Mouse (Mus musculus) granulocyte monocyte progenitor cell, adult 5-6 weeks (primary cell): ENCODE data around the gene Zmiz1. TPM values are rescaled to one million over a fixed set of nuclear protein-coding genes. Genes with fewer than 3 reads are reported as not detected.
A peak's percentile ranks its signal among the peaks of the same experiment; 100 is the strongest.

Experiments
- ATAC-seq: replicated peaks from 2 replicates; pipeline ENCODE4 v1.8.0; 2016; ENCODE audit warnings: mild to moderate bottlenecking, moderate TSS enrichment, inconsistent platforms; ENCODE audit not compliant: poor library complexity, severe bottlenecking
- total RNA-seq, 2 experiments: library from RNA; stranded (forward) in 1 of 2; stranded (reverse) in 1 of 2; fragments of 200-712, 200-1000 nt in 1 of 2; fragments of >200 nt in 1 of 2; fragmentation: Nextera tagmentation in 1 of 2; gene quantifications; 2 replicates each; pipeline ENCODE4 v1.2.3; 2014 to 2017

Gene Zmiz1
- total RNA-seq, 2 experiments from 2014 or later = 8.9 to 93.2 TPM

DNA sequence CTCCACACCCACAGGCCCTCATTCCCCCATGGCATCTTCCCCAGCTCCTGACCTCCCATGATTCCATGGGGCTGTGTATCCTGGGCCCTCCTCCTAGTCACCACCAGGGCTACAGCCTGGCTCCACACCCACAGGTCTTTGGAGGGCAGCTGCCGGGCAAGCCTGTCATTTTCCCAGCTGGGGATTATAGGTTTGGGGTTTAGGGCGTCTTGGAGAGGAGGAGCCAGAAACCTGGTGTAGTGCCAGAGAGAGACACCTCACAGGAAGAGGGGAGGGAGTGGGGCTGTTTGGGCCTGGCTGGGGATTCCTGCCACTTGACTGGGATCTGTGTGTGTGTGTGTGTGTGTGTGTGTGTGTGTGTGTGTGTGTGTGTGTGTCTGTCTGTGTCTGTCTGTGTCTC is 92.7 kb downstream of the Zmiz1 start:
- ATAC-seq = no peak

DNA sequence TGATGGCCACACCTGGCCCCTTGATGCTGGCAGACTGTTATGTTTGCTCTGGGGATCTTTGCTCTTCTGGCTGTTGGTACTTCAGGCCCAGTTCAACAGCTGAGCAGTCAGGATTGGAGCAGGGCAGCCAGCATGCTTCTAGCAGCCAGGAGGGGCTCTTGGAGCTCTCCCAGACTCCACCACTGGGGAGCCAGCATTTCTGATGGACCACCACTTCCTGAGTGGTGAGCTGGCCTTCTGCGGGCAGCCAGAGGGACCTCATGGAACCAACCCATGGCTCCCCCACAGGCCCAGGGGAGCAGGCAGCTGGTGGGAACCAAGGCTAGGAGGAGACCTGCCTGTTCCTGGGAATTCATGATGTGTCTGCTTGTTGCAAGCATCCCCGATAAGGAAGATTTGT is 94.4 kb downstream of the Zmiz1 start:
- ATAC-seq = no peak

DNA sequence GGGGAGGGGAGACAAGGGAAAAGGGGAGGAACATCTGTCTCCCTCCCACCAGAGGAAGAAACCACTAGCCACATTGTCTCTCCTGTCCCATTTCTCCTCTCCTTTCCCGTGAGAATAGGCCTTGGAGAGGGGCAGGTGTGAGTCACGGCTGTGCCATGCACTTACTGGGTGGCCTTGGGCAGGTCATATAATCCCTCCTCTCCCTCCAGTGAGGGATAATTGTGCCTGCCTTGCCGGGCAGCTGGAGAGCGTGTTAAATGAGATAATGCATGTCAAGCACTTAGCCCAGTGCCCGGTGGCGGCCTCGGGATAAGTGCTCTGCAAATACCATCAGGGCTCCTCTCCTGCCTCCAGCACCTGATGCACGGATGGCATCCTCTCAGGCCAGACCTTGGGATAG is 95.8 kb downstream of the Zmiz1 start:
- no peak for ATAC-seq

DNA sequence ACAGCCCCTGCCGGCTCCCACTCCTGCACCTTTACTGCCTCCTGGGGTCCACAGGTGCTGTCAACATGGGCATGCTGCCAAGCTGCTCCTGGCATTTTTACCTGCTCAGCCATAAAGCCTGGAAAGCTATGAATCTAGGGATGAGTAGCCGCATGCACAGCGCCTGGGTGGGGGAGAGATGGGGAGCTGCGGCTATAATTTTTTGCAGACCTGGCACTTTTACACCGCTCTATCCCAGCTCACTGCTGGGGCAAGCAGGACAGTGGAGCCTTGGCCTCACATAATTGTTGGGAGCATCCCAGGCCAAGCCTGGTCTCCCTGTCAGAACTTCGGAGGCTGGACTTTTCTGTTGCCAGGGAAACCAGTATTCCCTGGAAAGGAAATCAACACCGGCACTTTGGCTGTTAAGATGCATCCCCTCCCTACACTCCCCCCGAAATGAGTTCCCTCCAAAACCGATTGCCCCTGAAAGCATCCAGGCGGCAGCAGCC is 96.4 kb downstream of the Zmiz1 start:
- ATAC-seq = no peak

DNA sequence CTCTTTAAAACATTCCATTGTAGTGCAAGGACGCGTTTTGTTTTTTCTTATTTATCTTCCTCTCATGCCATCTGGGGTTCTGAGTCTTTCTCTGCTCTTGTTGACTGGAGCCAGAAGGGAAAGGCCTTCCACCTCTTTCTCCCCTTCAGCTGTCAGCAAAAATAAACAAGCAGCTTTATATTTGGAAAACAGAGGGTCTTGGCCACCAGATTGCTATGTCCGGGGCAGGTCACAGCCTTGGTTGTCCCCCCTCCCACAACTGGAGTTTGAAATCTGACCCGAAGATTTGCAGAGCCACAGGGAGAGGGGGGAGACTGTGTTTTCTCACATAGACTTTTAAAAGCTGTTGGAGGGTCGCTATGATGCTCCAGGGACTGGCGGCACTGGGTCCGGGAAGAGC is 96.9 kb downstream of the Zmiz1 start:
- ATAC-seq = no peak

DNA sequence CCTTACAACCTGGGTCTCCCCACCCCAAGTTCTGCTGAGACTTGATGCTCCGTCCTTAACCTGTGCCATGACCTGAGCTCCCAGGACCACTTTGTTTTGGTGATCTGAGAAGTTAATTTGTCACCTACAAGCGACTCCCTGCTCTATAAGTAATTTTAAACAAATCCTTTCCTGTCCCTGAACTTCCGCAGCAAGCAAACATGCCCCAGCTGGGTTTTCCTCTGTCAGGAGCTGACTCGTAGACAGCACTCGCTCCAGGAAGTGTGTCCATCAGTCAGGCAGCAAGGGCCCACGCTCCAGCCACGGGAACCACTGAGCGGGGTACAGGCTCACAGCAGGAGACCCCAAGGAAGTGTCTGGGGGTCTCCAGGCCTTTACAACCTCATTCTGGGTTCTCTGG is 98.0 kb downstream of the Zmiz1 start:
- no peak for ATAC-seq

DNA sequence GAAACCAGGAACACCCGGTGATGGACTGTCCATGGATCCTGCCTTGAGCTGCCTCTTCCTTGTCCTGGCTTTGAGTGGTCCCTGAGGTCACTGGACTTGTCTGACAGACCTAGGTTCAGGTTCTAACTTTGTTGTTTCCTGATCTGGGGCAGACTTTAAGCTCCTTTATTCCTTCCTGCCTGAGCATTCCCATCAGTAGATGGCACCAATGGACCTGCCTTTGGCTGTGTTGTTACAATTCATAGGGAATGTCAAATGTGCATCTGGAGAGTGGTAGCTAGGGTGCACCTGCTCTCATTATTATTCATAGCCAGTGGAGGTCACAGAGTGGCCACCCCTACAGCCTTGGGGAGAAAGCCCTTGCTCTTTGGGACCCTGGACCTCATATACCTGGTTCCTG is 99.5 kb downstream of the Zmiz1 start:
- no peak for ATAC-seq

DNA sequence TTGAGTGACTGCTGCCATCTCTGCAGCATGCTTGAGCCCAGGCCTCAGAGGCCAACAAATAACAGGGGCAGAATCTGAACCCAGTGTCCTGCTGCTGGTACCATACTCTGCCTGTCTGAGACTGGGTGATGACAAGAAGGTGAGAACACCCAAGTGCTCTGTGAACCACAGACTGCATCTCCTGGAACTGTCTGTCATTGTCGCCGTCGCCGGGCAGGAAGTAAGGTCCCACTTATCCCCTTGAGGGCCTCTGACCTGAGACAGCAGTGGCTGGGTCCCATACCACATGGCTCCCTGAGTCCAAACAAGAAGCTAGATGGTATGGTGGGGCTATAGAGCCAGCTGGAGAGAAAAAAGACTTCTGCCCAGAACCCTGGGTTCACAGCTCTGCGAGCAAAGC is 100.9 kb downstream of the Zmiz1 start:
- no peak for ATAC-seq

DNA sequence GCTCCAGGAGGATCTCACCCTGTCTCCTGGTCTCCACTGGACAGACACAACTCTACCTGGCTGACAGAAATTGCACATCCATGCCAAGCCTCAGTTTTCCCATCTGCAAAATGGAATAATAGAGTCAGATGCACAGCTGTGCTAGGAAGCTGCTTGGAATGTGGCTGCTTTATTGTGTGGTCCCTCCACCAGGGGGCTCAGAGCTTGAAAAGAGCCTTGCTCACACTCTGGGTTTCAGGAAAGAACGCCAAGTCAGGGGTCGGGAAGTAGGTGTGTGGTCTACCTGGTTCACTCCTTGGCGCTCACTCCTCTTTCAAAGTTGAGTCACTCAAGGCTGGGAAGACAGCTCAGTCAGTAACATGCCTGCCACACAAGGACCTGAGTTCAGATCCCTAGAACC is 101.9 kb downstream of the Zmiz1 start:
- no peak for ATAC-seq

DNA sequence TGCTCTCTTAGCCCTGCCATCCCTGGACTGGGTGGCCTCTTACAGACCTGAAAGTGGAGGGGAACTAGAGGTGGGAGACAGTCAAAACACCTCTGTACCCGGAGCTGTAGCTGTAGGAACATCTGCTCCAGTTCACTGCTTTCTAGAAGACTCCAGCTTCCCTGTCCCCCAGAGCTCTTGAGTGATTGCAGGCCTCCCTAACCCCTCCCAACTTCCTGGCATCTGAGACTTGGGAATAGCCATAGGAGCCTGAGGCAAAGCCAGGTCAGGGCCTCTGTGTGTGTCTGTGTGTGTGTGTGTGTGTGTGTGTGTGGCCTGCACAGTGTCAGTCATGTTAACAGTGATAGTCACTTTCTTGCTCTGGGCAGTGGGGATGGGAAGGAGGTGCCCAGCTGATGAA is 102.7 kb downstream of the Zmiz1 start:
- ATAC-seq = no peak

DNA sequence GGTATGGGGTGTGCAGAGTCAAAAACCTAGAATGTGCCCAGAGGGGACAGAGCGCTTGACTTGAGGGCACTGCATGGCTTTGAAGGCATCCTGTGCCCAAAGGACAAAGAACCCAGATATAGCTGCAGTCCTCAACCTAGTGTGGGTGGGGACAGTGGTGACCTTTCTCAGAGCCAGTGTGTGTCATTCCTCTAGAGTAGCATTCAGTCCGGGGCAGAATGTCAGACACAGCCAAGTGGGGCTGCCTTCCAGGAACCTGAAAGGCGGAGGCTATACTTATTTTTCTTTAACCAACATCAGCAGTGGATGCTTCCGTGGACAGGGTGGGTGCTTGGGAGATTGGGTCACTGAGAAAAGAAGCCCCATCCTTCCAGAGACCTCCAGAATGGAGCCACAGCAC is 103.5 kb downstream of the Zmiz1 start:
- ATAC-seq = no peak

DNA sequence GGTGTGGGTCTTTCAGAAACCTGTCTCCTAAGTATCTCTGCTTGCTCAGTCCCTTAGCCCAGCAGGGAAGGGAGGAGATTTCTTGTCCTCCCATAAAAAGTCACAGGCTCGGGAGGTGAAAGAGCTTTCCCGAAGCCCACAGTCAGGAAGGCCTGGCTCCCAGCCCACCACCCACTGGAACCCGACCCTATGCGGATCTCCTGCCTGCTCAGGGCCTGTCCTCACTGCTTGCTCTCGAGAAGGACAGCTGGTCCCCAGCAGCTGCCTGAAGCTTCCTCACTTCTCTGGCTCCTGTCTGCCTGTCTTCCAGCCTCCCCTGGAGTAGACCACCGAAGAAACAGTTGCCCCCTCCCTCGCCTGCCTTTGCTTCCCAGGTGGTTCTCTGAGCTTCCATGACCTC is 103.9 kb downstream of the Zmiz1 start:
- no peak for ATAC-seq

DNA sequence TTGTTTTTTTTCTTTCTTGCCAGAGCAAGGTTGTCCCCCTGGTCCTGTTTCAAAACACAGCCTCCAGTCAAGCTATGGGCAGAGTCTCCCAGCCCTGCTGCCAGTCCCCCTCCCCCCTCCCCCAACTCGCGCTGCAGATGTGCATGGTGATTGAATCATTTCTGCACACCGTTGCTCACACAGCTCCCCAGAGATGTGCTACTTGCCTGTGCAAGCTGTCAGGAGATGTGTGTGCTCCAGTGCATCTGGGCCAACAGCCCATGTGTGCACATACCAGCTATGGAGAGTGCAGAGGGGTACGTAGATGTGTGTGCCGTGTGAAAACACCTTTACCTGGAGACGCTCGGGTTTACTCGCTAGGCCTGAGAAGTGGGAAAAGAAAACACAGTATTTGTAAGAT is 105.6 kb downstream of the Zmiz1 start:
- ATAC-seq = no peak

DNA sequence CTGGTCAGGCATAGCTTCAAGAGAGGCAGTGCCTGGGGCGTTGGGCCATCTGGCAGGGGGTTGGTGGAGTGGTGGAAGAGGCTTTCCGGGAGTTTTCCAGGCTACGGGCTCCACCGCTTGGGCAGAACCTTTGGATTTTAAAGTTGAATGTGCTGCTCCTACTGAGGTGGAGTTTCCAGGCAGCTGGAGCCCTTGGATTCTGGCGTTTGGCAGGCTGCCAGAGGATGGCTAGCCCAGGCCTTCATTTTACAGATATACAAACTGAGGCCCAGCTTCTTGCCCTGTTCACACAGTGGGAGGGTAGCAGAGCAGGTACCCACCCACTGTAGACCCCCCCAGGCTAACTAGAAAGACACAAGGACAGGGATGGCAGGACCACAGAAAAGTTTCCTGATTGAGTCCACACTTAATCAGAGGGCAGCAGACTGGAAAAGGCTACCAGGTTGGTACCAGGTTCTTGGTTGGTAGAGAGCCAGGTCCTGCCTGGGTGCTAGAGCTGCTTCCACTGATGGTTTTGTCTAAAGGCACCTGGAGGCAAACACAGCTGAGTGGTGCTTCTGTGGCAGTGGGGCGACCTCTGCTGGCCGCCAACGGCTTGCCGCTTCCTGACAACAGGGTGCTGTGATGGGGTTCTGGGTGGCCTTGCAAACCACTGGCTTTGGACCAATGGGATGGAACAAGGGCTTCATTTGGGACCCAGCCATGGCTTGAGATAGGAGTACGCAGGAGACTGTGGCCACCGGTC is 106.5 kb downstream of the Zmiz1 start:
- peak; percentile 75 for ATAC-seq

DNA sequence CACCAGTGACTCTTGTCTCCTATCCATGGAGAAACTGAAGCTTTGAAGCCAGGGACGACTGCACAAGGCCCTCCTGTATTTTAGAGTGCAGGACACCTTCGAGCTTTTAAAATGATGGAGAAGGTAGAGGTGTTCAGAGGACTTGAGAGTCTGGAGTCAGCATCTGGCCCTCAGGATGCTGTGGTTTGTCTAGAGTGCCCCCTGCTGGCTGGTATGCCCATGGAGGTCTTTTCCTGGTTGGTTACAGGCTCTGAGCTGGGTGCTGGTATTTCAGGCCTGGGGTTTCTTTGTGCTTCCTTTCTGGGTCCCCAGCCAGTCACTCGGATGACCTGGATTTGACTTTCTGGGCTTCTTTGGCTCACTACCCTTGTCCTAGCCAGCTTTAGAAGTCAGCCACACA is 108.3 kb downstream of the Zmiz1 start:
- ATAC-seq = peak; percentile 61

DNA sequence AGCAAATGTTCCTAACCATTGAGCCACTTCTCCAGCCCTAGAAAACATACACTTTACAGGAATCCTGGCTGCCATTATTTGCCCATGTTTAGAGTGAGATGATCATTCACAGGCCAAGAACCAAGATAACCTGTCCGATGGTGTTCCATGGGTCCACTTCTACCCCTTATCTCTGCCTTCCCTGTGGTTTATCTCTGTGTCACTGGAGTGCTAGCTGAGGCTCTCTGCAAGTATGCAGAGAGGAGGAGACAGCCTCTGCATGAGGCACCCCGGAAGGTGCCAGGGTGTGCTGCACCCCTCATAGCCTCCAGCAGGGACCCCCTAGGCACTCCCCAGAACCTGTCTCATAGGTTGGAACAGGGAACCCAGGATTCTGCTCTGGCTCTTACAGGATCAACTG is 108.9 kb downstream of the Zmiz1 start:
- no peak for ATAC-seq

DNA sequence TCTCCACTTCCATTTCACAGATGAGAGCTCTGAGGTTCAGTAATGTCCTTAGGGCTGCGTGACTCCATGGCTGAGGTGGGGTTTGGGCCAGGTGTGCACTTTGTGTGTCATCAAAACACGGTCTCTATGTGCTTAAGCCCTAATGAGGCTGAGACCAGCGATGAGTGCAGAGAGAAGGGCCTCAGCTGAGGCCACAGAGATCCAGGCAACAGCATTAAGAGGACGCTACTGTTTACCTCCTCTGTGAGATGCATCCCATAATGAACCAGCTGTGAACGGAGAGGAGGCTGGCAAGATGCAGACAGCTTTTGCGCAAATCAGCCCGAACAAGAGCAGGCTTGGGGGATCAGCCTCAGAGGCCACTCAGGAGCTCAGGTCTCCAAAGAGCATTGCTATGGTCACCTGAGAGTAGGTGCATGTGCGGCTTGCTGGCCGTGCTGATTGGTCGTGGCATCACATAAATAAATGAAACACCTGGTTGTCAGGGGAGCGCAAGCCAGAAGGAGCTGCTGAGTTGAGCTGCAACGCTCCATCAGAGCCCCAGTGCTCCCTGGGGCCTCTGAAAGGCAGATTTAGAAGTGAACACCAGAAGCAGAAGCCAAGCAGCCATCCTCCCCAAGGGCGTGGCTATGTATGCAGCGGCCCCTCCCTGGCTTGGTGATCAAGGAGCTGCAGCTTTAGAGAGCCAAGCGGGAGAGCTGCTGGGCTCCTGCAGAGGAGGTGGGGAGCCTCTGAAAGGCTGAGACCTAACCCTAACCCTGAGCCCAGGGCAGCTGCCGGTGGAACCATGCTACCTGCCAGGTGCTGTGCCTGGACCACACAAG is 115.3 kb downstream of the Zmiz1 start:
- no peak for ATAC-seq

DNA sequence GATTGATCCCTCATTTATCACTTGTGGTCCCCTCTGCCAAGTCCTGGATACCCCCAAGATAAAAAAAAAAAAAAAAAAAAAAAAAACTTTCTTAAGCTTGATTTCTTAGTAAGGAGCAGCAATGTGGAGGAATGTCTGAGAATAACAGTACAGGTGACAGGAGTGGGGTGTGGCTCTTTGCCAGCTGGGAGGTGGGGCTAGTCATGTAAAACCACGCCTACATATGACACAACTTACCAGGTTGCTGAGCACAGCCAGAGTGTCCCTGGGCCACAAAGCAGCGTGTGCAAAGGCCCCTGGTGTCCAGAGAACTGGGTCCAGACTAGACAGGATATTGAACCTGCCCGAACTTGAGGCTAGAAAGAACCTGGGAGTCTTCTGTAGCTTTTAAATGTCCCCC is 117.7 kb downstream of the Zmiz1 start:
- ATAC-seq = peak; percentile 18

DNA sequence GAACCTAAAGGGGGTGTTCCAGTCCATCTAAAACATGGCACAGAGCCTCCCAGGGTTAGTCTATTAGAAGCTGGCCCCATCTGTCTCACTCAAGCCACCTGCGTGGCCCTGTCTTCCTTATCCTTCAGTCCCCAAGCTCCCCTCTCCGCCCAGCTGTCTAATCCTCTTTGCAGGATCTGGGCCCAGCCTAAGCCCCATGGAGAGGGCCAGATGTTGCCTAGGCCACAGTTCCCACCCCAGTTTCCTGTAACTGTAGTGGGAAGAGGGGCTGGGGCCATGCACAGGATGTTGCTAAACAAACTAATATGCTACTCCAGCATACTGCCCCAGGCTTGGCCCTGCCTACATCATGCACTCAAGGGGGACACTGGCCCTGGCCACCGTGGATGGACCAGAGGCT is 118.4 kb downstream of the Zmiz1 start:
- peak; percentile 81 for ATAC-seq

DNA sequence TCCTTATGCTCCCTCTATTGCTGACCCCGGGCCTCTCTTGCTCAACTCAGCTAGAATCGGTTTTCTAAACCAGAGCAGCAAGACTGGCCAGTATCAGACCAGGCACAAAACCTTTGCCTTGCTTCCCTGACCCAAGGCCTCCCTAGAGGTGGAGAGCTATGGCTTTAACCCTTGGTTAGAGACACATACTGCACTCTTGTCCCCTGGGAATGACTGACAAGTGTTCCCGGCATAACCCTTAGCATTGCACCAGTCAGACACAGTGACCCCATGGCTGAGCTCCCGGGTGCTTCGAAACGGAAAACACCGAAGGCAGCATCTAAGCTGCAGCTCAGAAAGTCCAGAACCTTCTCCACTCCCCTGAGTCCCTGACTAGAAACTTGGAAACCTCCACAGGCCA is 120.6 kb downstream of the Zmiz1 start:
- no peak for ATAC-seq

DNA sequence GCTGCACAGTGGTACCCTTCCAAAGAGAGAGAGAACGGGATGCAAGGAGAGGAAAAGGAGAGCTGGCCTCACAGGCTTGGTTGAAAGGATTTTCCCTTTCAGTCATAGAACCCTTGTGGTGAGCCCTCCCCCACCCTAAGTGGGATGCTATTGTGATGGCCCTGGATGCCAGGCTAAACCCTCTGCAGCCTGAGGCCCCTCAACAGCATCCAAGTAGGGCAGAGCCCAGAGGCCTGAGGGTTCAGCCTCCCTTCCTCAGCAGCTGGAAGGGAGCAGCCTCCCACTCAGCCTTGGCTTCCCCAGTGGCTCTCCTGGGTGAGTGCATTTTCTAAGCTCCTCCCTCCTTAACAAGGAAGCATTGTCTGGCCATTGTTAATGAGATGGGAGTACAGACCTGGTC is 121.4 kb downstream of the Zmiz1 start:
- ATAC-seq = no peak

DNA sequence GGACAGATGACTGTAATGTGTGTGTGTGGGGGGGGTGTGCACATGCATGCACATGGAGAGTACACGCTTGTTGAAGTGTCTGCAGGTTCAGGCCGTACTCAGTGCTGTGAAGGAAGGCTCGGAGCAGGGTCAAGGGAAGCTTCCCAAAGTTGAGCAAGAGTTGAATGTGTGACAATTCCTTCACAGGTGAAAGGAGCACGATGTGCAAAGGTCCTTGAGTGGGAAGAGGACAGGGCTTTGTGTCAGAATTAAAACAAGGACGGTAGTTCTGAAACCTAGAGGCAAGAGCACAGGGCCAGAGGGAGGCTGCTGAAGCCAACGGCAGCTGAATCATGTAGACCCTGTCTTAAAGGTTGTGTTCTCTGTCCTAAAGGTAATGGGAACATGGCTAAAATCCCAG is 123.6 kb downstream of the Zmiz1 start:
- ATAC-seq = no peak
